Mouse (Mus musculus): ENCODE measurements around the gene Scaf8.
"Not testable (repeated sequence)": the region's sequence is repeated elsewhere in the genome, so short reads cannot be mapped to it uniquely, and the experiment has no call there.

Scaf8 gene

DNA sequence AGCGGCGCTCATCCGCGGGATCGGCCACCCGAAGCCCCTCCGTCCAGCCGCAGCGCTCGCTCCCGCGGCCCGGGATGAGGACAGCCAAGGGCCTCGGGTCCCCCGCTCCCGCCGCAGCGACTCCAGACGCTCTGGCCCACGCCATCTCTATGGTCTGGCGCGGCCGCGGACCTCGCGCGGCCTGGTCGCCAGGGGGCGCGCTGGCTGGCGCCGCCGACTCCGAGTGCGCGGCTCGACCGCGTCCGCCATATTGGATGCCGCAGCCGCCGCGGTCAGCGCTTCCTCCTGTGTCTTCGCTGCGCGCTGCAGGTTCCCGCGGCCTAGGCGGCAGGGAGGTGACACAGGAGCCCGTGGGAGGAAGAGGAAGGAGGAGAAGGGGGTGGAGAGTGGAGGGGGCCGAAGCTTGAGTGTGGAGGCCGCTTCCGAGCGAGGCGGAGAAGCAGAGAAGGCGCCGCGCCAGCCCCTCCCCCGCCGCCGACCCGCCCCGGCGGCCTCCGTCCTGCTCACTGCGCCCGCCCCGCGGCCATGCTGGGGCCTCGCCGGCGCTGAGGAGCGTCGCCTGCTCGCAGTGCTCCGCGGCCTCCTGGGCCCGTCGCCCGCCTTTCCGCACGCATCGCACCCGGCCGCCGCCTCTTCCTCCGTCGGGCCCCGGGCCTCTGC, at the start of gene Scaf8:
TSS of gene Scaf8 (plus strand) at position 253 of the 660 bp plus-strand sequence.
- DNase-seq (ENCODE audit: low spot score): peak; percentile 93

DNA sequence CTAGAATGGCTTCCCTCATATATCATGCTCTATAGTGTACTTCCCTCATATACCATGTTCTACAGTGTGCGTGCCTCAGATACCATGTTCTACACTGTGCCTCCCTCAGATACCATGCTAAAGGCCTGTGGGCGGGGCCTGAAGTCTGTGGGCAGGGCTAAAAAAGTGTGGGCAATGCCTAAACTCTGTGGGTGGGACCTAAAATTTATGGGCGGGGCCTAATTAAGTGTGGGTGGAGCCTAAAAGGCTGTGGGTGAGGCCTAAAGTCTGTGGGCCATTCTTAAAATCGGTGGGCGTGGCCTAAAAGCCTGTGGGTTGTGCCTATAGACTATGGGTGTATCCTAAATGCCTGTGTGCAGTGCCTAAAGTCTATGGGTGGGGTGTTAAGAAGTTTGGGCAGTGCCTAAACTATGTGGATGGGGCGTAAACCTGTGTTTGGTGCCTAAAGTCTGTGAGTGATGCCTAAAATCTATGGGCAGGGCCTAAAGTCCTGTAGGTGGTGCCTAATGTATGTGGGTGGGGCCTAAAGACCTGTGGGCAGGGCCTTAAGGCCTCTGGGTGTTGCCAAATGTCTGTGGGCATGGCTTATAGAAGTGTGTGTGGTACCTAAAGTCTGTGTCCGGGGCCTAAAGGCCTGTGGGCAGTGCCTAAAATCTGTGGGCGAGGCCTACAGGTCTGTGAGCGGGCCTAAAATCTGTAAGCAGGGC, 39.5 kb upstream of the Scaf8 start:
- no peak for DNase-seq (ENCODE audit: low spot score)

DNA sequence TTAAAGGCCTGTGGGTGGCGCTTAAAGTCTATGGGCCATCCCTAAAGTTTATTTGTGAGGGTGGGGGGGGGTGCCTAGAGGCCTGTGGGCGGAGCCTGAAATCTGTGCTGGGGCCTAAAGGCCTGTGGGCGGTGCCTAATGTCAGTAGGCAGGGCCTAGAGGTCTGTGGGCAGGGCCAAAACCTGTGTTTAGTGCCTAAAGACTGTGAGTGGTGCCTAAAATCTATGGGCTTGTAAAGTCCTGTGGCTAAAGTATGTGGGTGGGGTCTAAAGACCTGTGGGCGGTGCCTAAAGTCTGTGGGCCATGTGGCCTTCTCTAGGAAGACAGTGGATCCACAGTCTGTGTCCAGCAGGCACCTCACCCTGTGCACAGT, 38.9 kb upstream of the Scaf8 start:
- DNase-seq (ENCODE audit: low spot score): no peak

DNA sequence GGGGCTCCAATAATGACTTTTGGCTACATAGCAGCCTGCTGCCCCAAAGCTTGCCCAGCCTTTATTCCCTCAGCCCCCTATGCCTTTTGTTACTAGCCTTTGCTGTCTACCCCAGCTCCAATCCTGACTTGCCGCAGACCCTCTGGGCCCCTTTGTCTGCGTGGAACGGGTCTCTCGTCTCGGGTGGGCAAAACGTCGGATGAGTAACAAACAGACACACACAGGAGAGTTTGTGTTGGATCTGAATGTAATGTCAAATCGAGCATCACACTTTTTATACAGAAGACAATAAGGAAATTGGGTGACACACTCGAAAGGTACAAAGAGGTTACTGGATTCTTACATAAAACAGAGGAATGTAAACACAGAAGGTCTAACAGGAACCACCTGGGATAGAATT, 36.8 kb upstream of the Scaf8 start:
- DNase-seq (ENCODE audit: low spot score): not testable (repeated sequence)

DNA sequence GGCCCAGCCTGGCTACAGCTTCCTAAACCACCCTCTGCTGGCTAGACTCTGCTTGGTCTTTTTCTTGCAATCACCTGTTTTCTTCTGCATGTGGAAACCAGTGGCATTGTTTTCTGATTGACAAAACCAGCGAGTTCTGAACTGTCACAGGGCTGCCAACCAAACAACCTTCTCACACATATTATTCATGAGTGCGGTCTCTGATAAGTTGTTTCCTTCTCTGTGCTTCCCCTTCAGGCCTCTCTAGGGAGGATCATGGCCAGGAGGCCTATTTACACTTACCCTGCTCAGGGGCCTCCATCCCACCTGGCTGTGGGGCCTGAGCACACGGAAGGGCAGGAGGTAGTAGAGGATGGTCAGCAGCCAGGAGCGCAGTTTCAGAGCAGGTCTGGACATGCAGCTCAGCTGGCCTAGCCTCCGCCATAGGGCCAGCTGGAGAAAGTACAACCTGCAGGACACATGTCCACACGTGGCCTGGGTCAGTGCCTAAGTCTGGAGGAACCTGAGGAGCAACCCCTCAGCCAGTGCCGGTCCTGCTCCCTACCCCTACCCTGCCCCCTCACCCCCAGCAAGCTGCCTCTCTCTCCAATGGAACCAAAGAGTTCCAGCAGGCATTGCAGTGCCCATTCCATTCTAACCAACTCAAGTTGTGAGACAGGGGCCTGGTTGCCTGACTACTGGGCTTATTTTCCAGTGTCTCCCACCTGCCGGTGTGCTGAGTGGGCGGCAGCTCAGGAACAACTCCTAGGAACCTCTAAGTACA, 34.0 kb upstream of the Scaf8 start:
- not testable (repeated sequence) for DNase-seq (ENCODE audit: low spot score)

DNA sequence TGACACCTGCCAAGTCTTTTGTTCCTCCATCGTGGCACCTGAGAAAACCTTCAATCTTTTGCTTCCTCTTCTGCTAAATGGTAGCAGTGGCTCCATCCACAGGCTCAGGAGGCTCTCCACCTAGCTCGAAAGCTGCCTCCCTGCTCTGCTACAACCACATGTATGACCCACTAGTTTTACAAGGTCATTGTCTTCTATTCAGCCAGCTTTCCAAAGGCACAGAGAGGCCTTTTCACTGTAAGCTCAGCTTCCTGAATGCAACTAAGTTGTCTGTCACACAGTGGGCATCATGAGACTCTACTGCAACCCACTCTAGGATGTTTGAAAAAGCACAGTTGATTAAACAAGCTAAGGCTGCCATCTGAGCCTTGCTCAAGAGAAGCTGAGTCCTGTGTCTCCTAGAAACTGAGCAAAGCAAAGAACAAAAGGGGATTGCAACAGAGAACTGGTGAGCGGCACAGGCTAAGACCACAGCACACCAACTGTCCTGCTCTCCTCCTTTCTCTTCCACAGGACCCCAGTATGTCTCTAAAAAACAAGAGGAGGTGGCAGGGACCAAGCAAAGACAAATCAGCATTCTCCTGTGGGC, 33.2 kb upstream of the Scaf8 start:
- not testable (repeated sequence) for DNase-seq (ENCODE audit: low spot score)

DNA sequence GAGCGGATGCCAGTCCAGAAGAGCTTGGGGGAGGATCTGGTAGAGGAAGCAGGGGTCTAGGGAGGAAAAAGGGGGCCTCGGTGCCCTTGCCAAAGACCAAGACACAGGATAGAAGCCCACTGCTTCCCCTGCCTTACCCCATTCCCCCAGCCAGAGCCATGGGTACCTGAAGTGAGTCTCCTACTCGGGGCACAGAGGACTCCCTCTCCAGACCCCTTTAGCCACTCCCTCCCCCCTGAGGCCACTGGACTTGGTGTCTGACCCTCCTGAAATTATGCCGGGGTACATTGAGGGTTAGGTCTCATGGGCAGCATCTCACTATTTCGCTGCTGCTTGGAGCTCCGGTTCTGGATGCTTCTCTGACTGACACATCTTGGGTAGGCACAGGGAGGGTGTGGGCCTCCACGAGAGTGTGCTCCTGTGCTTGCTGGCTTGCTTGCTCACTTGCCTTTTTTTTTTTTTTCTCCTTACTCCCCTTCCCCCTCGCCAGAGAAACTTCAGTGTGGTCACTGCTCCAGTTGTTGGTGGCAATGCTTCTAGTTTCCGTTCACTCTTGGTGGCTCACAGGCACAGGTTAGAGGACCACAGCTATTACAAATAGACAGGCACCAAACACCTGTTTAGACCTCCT, 32.5 kb upstream of the Scaf8 start:
- DNase-seq (ENCODE audit: low spot score): peak; percentile 17

DNA sequence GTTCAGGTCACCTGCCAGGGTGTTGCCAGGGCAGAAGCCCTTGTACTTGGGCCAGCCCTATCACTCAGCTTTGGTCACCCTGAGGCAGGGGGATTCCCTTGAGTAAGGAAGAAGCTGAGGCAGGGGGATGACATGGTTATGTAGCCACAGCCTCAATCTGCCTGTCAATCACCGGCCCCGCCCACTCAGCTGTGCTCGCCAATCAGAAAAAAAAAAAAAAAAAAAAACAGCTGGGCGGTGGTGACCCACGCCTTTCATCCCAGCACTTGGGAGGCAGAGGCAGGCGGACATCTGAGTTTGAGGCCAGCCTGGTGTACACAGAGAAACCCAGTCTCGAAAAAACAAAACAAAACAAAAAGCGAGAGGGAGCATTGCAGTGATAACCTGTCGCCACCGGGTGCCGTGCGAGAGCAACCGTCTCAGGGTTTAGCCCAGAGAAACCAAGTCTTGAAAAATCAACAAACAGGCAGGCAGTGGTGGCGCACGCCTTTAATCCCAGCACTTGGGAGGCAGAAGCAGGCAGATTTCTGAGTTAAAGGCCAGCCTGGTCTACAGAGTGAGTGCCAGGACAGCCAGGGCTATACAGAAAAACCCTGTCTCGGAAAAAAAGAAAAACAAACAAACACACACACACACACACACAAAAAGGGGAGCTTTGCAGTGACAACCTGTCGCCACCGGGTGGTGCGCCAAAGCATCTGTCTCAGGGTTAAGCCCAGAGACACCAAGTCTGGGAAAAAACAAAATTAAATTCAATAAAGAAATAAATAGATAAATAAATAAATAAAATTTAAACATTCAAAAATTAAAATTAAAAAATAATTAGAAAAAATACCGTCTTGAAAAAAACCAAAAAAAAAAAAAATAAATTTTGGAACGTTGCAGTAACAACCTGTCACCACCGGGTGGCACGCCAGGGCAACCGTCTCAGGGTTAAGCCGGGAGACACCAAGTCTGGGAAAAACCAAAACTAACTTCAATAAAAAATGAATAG, 31.7 kb upstream of the Scaf8 start:
- peak; percentile 50 for DNase-seq (ENCODE audit: low spot score)

DNA sequence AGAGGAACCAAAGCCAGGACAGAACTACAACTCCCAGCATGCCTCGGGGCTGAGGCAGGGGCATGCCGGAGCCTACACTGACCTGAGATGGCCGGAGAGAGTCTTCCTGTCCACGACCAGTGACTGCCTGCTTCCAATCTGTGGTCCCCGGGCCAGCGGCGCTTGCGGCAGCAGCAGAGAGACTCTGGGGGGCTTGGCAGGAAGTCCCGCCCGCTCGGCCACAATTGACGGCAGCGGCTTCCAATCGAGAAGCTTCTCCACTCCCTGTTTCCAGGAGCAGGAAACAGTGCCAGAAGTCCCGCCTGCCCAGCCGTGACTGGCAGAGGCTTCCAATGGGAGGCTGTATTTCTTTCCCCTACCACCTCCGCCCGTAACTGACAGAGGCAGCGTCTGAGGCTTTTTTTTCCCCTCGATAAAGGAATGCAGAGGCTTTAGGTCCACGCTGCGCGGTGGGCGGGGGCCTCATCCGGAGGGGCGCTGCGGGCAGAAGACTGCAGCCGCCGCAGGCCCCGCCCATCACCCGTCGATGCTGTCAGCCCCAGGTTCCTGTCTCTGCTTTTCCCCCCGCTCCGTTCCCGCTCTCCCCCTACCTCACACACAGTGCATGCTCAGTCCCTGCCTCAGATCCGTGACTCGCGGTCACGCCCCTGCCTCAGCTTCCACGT, 30.8 kb upstream of the Scaf8 start:
- peak; percentile 94 for DNase-seq (ENCODE audit: low spot score)

DNA sequence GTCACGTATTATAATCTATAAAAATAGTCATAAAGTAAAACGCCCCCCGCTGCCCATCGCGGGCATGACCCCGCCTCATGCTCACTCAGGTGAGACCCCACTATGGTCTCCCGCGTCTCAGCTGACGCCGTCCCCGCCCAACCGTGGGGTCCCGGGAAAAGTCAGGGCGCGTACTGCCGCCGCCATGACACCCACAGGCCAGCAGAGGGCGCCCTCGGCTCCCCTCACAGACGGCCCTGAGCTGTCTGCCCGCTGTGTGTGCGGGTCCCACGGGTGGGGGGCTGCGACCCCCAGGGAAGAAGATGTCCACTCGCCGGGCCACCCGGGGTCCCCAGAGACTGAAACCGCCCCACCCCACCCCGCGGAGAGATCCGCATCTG, 30.2 kb upstream of the Scaf8 start:
- peak; percentile 82 for DNase-seq (ENCODE audit: low spot score)

DNA sequence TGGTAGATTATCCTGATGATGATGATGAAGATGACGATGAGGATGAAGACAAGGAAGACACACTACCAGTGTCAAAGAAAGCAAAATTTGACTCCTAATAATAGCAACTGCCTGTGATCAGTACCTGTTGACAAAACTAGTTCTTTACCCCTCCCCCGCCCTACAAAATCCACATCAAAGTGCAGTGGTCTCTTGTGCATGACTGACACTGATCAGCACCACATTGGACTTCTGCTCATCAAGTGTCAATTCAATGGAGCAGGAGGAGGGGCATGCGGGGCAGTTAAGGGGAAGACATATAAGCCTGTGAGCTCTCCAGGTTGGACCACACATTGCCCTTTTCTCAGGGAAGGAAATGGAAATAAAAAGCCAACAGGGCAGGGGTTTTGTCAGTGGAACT, 29.6 kb upstream of the Scaf8 start:
- peak; percentile 31 for DNase-seq (ENCODE audit: low spot score)

DNA sequence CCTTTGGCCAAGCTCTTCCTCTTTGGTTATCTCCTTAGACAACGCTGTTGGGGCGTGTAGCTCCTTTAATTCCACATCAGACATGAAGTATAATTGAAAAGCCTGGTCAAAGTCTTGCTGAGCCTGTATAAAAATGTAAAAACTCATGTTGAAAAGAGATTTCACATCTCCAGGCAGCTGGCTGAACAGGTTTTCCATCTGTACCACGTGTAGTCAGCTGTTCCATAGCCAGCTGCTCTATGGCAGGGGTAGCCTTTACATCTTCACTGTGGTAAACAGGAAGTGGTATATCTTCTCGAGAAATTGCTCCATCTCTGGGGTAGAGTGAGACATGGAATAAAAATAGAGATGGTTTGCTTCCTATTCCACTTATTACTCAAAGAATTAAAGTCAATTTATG, 22.1 kb upstream of the Scaf8 start:
- DNase-seq (ENCODE audit: low spot score): no peak

DNA sequence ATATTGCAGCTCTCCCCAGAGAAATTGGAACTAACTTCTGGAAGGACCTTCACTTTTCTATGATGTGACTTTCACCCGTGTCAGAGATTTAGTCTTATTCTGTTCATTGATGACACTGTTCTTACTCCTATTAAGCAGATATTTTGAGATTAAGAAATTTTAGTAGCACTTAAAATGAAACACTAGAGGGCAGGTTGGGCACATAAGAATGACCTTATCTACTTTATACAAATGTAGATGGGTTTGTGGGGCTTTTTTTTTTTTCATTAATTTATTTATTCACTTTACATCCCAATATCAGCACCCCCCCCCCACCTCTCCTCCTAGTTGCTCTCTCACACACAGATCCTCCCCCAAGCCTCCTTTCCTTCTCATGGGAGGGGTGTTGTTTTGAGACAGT, 15.5 kb upstream of the Scaf8 start:
- not testable (repeated sequence) for DNase-seq (ENCODE audit: low spot score)

DNA sequence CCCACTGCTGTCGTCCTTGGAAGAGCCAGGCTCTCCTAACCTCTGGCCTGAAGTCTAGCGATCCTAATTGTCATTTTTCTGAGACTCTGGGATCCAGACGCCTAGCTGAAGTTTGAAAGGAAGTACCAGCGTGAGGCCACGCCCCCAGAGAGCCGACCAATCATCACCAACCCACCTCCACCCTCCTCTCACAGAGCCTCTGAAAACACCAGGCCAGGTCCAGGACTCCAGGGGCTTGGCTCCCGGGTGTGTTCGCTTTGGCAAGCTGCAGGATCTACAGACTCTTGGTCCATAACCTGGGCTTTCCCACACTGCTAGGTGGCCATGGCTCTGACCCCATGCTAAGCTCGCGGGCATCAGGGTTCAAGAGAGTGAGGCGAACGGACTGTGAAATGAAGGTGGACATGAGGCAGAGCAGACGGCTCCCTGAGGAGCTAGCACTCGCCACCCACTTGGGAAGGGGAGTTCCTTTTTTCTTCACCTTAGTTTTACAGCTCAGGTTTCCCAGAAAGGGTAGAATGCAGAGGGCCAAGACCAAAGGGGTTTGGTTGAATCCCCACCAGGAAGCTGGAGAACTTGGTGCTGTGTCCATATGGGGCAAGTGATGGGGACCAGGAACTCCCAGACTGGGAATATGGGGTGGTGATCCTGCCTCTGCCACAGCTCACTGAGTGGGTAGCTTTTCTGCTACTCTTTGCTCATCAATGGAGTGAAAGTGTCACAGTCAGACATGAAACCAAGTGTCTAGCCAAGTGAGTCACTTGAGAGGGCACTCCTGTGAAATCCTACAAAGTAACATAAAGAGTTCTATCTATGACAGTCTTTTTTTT, 12.2 kb upstream of the Scaf8 start:
- DNase-seq (ENCODE audit: low spot score): peak; percentile 82

DNA sequence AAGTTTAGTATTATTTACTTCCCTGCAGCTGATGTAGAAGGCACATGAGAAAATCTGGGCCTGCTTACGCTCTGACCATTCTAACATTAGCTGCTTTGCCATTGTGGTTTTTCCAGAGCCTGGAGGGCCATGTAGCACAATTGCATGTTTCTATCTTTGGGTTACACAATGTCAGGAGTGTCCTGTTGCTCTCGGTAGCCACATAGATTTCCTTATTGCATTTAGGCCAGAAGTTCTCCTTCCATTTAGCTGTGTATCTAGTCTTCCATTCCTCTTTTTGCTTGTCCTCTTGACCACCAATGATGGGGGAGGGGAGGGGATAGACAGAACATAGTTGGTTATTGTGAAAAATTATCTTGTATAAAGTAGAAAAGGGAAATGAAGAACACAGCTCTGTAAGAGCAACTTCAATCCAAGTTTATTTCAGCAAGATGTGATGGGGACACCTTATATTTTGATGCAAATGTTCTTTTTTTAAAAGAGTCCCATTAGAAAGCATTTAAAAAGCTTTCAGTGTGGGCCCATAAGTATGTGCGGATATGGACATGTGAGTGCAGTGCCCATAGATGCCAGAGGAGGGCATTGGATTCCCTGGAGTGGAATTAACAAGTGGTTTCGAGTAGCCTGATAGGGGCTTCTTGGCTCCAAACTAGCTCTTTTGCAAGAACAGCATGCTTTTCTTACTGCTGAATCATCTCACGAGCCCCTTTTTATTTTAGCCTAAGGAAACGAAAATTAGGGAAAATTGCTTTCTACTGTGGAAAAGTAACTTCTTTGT, 10.4 kb upstream of the Scaf8 start:
- no peak for DNase-seq (ENCODE audit: low spot score)

DNA sequence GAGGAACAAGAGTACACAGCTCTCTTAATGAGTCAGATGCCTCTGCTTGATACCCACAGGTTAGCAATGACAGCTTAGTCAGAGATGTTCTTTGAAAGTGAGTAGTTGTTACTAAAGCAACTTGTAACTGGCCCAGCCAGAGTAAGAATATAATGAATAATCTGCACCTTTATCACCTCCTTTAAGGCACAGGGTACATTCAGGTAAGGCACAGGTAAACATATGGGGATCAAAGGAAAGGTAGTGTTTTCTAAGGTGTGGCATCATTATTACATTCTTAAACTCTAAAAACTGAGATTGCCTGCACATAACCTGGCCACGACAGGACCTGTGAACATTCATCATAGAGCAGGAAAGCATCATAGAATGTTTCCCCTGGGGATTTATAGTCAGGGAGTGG, 9.8 kb upstream of the Scaf8 start:
- DNase-seq (ENCODE audit: low spot score): no peak

DNA sequence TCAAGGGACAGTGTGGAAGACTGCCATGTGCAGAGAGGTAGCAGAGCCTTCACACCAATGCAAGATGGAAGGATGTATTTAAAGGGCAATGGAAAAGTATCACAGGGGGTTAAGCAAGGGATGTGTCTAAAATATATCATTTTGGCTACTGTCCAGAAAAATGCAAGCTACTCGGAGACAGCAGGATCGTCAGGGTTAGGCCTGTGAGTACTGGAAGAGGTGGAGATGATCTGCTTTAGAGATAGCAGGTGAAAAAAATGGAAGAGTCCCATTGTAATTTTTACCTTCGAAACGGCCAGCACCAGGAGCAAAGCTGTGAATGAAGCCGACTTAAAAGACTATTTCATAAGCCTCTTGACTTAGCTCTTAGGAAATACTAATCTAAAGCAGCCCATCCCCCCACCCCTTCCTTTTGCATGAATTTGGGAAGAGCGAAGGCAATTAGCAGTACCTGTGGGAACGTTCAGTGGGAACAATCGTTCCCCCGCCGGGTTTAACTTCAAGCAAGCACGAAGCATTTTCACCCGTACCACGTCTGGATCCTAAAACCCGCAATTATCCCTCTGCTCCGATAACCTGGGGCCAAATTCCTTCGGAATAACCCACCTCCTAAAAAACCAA, 925 bp upstream of the Scaf8 start:
- peak; percentile 51 for DNase-seq (ENCODE audit: low spot score)

DNA sequence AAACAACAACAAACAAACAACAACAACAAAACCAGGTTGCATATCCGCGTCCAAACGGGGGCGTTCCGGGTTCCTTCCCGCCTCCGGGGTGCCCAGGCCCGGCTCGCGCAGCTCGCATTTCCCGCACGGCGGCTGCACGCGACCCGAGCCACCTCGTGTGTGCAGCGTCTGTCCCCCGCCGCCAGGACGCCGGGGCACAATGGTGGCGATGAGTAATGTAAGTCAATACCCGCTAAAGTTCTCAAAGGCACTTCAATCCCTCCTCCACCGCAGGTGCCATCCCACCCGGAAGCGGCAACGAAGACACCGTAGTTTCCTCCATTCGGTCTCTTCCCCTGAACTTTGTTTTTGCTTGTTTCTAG, 433 bp upstream of the Scaf8 start:
- no peak for DNase-seq (ENCODE audit: low spot score)

Measured in embryo, embryonic 10.5 days (tissue).